Mouse (Mus musculus) mouse embryonic stem cell (cell line): ENCODE measurements at regions not wholly inside any gene's neighbourhood (a gene's known extent, or its start where the extent isn't known, plus 50 kb on each side); places are given as distances from the start of the nearest gene placed in this dataset.

ENCODE experiments used
- in situ Hi-C, 2 experiments: fragments of 300-500 bp; cut with MboI; formaldehyde crosslinking; loops; 1 replicate in 1 of 2; 3 replicates in 1 of 2; pipeline ENCODE4 v1.14.3; 2019 to 2020; ENCODE audit warnings: low sequenced_read_pairs in 2 of 2, low pct_unique_long_range_greater_than_20kb in 1 of 2, mixed read lengths in 1 of 2; ENCODE audit not compliant: unreplicated experiment in 1 of 2

DNA sequence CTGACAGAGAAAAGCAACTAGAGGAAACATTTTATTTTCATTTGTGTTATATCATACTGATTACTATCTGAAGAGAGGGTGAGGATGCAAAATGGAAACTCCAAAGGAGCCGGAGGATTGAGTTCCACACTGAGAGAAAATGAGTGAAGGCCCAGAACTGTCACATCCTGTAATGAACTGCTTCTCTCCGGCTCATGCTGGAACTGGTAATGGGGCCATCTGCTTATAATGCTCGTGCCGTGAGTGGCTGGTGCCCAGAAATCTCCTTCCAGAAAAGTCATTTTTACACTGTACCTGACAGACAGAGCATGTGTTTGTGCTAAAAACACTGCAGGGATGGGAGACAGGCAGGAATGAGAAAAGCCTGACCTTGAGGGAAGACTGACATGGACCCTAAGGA, 483.5 kb upstream of the Pkdcc start:
- in situ Hi-C loops, result no loop called here

DNA sequence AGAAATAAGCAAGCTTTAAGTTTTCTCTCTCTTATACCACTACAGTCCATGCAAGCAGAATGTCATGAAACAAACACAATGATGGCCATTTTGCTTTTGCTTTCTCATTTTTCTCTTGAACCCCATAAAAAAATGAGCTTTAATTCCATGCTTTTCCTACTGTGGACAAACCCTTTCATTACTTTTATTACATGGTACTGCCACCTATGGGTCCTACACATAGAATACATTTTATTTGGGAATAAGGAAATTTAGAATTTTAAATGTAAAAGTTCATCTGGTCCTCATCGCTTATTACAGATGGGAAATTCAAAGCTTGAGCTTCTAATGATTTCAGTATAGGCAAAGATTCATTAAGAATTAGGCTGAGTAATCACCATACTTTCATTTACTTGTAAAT, 472.6 kb upstream of the Pkdcc start:
- in situ Hi-C loops, result no loop called here

DNA sequence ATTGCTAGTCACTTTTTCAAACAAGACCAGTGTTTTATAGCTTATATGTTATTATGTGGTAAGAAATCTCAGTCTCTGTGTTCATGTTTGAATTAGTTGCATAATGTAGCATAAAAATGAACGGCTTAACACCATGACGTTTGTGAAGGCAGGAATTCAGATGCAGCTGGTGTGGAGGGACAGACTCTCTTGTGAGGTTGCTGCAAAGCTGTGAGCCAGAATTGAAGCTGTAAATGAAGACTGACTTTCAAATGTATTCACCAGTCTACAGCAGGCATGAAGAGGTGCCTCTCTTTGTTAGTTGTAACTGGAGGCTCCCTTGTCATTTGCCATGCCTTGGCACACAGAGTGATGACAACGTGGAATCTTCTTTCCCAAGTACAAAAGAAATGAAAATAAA, 457.7 kb upstream of the Pkdcc start:
- in situ Hi-C loops, result no loop called here

DNA sequence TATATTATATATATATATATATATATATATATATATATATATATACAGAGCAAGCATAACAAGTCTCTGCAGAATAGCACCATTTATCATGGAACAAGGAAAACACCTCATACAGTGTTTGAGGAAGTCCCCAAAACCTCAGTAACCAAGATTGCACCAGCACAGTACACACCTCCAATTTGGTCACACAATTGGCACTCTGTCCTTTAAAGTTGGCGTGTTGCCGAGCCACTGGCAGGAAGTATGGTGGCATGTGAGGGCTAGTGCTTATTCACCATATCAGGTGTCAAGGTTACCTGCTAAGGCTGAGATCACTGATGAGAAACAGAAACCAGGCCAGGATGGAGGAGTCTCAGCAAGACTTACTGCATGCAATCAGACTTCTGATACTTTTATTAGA, 436.0 kb upstream of the Pkdcc start:
- in situ Hi-C loops, result no loop called here

- in situ Hi-C loops, result no loop called here
These were observed 393.0 kb upstream of the Pkdcc start for GRCm38 (mm10) chr17:82822129-82822528.

DNA sequence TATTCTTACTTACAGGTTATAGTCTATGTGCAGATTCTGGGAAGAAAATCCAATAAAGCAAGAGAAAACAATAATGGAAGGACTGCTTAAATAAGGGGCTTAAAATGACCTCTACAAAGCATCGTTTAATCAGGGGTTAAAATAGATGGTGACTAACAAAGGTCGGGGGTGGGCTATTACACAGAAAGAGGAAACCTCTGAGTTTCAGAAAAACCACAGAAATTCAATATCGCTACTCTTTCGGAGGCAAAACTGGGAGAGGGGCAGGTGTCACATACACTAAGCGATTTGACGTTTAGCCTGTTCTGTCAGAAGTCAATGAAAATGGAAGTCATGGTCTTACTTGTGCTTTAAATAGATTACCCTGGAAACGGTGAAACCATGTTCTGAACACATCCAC, 391.0 kb upstream of the Pkdcc start:
- in situ Hi-C loops, result no loop called here

- in situ Hi-C loops, result no loop called here
These were observed 390.5 kb upstream of the Pkdcc start for GRCm38 (mm10) chr17:82824619-82825018.

GRCm38 (mm10) chr17:82827170-82827569, 387.9 kb upstream of the Pkdcc start:
- in situ Hi-C loops, result no loop called here

- in situ Hi-C loops, result no loop called here
These were observed 387.3 kb upstream of the Pkdcc start for GRCm38 (mm10) chr17:82827841-82828240.

GRCm38 (mm10) chr17:82828434-82828997, 386.6 kb upstream of the Pkdcc start:
- in situ Hi-C loops, result no loop called here

DNA sequence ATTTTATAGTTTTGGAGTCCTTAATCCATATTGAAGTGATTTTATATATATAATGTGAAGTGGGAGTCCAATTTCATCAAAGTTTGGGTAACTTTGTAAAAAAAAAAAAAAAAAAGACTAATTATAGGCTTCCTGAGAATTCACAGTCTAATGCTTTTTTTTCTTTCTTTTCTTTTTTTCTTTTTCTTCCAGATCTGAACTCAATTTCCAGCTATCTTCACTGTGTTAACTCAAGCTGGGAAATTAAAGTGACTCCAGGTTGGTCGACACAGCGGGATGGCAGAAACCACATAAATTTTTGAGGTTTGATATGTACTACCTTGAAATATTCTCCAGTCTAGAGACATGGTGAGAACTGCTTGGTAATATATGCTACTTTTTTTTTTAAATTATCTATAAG, 385.7 kb upstream of the Pkdcc start:
- in situ Hi-C loops, result no loop called here

- in situ Hi-C loops, result no loop called here
These were observed 380.9 kb upstream of the Pkdcc start for GRCm38 (mm10) chr17:82834177-82834576.

GRCm38 (mm10) chr17:82836115-82836514, 379.0 kb upstream of the Pkdcc start:
- in situ Hi-C loops, result no loop called here

- in situ Hi-C loops, result no loop called here
These were observed 368.2 kb upstream of the Pkdcc start for GRCm38 (mm10) chr17:82846776-82847494.

GRCm38 (mm10) chr17:82857199-82858147, 357.6 kb upstream of the Pkdcc start:
- in situ Hi-C loops, result no loop called here

- in situ Hi-C loops, result no loop called here
These were observed 354.7 kb upstream of the Pkdcc start for GRCm38 (mm10) chr17:82860391-82860790.

- in situ Hi-C loops, result no loop called here
These were observed 354.1 kb upstream of the Pkdcc start for GRCm38 (mm10) chr17:82860966-82861365.

DNA sequence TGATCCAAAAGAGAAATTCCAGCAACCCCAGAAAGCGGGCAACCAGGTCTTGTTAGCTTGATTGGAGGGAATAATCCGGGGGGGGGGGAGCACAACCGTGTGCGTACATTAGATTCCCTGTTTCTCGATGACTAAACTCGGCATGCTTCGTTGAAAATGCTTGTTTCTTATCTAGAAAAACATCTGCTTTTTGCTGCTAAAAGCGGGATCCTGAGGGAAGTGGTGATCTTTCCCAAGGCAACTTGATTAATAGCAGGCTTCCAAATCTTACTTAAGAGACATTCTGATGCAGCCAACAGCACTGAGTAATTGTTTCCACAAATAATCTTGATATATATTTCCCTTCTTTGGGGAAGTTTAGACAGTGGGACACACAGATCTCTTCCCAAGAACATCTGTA, 338.0 kb upstream of the Pkdcc start:
- in situ Hi-C loops, result no loop called here

DNA sequence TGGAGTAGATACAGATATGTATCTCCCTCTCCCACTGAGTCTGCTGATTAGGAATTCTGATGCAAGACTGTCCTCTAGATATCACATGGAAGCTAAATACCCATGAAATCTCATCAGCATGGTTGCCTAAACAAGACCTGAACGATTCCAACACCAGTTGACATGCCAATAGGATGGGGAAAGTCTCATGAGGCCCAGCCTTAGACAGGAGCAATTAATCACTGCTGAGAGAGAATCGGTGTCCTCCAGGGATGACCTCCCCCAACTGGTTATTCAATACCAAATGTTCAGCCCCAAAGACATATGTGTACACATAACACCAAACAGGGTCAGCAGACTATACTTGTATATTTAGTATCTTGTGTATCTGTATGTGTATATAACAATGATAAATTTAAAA, 314.5 kb upstream of the Pkdcc start:
- in situ Hi-C loops, result no loop called here
